Mouse (Mus musculus) embryonic fibroblast, embryonic 13.5 days (primary cell): ENCODE measurements around the gene Tbce.

Experiments
- CTCF ChIP-seq: IDR thresholded peaks from 2 replicates; pipeline ENCODE4 v1.5.1; 2011; ENCODE audit warnings: mild to moderate bottlenecking, control low read depth, low read length, moderate library complexity, borderline replicate concordance; ENCODE audit not compliant: insufficient read depth
- POLR2A ChIP-seq: IDR thresholded peaks from 2 replicates; pipeline ENCODE4 v1.6.1; 2011; ENCODE audit warnings: low read depth, mild to moderate bottlenecking, control low read depth, low read length, moderate library complexity

GRCm38 (mm10) chr13:14039292-14039965 is at the start of gene Tbce:
- TF ChIP-seq POLR2A (peak; percentile 89), CTCF (no peak)
